Mouse (Mus musculus) small intestine, adult 2 months (tissue): ENCODE results near the gene Casp7.

Experiments used
- CTCF ChIP-seq: fragments of 200-500 bp; IDR thresholded peaks from 2 replicates; pipeline ENCODE4 v1.5.1; 2012; ENCODE audit warnings: low read depth, mild to moderate bottlenecking, control low read depth, inconsistent platforms, low read length, moderate library complexity, mixed read lengths; ENCODE audit not compliant: insufficient replicate concordance, insufficient read length; ENCODE audit errors: extremely low read depth
- POLR2A ChIP-seq: fragments of 200-500 bp; IDR thresholded peaks from 2 replicates; pipeline ENCODE4 v1.6.1; 2012; ENCODE audit warnings: low read depth, mild to moderate bottlenecking, control low read depth, inconsistent platforms, low read length, moderate library complexity

DNA sequence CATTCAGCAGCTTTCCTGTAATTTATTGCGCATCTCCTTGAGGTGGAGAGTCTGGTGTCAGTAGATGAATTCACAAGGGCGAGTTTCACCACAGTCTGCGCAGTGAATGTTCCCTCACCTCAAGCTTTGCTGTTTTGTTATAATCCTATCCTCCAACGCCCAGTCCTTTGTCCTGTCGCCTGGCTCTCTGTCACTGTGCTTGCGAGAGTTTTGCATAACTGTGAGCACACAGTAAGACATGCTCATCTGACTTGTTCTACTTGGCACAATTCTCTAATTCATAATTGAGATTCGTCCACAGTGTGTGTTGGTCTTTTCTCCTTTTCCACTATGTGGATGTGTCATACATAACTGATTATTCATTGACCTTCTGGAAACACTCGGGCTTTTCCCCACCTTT lies 69.6 kb downstream of the Casp7 start:
- TF ChIP-seq CTCF (no peak), POLR2A (no peak)
